Mouse (Mus musculus) monocyte, adult 5-6 weeks (primary cell): Measurements from ENCODE around the gene Chpf2. TPM values are rescaled to one million over a fixed set of nuclear protein-coding genes. Genes with fewer than 3 reads are reported as not detected.
A peak's percentile ranks its signal among the peaks of the same experiment; 100 is the strongest.
"Not testable (repeated sequence)": the region's sequence is repeated elsewhere in the genome, so short reads cannot be mapped to it uniquely, and the experiment has no call there.

Experiments
- ATAC-seq: fragments of 153-309, 156-312 bp; replicated peaks from 2 replicates; pipeline ENCODE4 v1.8.0; 2017; ENCODE audit warnings: mild to moderate bottlenecking; ENCODE audit not compliant: low TSS enrichment, insufficient number of reproducible peaks, severe bottlenecking, poor library complexity, low FRiP score
- total RNA-seq: library from RNA; stranded (forward); fragments of 200-1000, 200-491, 200-594 nt; gene quantifications from 3 replicates; pipeline ENCODE4 v1.2.3, GENCODE M21; 2017

Gene Chpf2
- 13.2 to 33.8 TPM (median 15.2 TPM) in 3 replicates for total RNA-seq

DNA sequence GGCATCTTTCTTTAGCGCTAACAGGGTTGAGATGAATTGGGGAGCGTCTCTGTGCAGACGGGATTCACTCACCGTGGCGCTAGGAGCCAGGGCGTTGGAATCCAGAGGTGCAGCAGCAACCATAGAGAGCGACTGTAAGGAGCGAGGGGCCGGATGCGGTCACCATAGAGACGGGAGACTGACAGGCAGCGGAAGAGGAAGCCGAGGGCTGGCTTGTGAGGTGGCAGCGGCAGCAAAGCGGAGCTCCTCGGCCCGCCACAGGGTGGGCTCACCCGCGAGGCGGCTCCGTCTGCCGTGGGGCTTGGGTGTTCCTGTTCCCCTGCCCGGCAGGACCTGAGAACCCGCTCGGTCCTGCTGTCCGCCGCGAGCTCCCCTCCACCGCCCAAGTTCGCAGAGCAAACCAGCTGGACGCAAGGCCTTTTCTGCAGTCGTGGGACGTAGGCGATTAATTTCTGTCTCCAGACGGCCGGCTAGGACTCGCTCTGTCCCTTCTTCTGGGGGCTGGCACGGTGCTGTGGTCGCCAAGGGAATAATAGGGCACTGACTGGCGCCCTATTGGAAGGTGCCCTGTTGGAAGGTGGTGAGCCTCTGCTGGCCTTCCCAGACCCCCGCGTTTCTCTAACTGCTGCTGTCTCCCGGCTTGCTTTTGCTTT, at the start of gene Chpf2:
Gene Chpf2 (plus strand): TSS at position 195 of the 653 bp plus-strand sequence.
- ATAC-seq = peak; percentile 90

DNA sequence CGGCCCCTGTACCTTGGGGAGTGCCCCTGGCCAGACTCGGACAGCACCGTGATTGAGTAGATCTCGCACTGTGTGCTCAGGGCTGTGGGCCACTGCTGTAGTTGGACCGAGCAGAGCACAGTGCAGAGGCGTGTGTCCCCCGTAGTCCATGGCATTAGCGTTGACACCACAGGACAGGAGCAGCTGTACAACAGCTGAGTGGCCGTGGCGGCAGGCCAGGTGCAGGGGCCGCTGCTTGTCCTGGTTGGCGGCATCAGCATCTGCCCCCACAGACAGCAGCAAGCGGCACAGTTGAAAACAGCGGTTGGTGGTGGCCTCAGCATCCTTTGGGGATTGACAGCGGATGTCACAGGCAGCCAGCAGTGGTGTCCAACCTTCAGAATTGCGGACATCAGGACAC, 48.9 kb upstream of the Chpf2 start:
- ATAC-seq = no peak

DNA sequence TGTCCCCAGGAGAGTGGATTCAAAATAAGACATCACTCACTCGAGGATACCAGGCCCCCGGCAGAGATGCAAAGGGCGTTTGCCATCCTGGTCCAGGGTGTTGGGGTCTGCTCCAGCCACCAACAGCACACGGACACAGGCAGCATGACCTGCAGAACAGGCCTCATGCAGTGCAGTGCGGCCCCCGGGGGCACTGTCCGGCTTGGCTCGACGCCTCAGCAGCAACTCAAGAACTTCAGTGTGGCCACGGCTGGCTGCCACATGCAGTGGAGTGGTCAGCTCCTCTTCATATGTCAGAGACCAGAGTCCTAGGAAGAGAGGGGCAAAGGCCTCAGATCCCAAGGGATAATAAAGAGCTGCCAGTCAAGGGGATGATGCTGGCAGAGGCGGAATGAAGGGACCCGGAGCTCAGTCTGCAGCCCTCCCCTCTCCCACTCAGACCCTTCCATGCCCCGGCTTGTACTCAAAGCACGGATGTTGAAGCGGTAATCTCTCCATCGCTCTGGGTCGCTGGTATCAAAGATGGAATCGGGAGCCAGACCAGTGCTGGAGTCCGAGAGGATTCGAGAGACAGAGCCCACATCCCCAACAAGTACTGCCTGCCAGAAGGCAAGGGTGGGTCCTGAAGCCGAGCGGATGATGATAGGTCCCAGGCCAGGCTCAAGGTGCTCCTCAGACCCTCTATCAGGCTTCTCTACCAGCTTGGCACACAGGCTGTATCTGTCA, 46.8 kb upstream of the Chpf2 start:
- no peak for ATAC-seq

DNA sequence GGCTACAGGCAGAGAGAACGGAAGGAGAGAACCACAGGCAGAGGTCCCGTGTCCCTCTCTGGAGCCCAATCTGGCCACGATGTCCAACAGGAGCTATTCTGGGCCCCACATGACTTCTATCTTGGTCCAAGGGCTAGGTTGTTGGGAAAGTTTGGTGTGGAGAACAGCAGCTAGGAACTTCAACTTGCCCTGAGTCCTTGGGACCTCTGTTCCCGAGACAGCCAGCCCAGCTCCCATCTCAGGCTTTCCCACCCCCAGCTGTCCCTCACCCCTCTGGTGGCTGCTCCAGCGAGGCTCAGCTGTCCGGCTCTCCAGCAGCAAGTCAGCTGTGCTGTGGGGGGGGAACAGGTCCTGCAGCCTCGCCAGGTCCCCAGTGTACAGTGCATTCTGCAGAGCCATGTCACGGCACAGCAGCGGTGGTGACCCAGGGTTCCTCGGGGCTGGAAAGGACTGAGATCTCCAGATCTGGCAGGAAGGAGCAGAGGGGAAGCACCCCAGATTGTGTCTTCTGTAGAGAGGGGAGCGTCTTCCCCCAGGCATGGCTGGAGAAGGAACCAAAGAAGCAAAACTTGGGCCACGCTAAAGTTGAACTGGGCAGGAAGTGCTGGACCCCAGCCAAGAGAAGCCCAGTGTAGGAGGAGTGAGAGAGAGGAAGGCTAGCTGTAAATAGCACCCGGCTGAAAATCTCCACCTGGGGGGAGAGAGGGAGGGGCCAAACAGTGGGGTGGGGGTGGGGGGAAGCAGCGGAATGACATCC, 46.0 kb upstream of the Chpf2 start, which contains the start of gene Asb10:
Gene Asb10 (minus strand): TSS at position 592 of the 757 bp plus-strand sequence.
- ATAC-seq = no peak

DNA sequence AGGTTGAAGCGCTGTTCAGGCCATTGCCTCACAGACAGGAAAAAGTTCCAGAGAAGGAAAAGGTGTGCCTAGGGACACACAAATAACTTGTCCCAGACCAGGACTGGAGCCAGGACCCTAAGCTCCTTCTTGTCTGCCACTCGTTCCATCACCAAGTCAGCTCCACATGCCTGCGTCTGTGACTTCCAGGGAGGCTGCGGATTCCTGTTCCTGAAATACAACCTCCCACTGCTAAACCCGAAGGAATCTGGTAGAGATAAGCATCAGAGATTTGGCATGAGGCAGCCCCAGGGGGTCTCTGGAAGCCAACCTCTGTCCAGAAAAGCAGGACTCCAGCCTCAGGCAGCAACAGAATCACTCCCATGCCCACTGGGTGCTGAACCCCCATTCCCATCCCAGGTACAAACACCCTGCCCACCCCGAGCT, 45.4 kb upstream of the Chpf2 start:
- ATAC-seq = no peak

DNA sequence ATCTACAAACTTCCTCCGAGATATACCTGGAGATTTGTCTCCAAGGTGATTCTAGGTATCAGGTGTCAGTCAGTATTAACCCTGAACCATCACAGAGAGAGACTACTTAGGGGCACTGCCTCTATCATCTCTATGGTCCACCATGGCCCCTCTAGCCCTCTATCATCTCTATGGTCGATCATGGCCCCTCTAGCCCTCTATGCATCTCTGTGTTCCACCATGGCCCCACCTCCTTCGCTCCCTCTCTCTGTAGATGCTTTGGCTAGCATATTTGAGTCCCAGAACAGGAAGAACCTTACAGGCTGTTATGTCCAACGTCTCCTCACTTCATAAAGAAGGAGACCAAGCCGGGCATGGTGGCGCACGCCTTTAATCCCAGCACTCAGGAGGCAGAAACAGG, 43.9 kb upstream of the Chpf2 start:
- no peak for ATAC-seq

DNA sequence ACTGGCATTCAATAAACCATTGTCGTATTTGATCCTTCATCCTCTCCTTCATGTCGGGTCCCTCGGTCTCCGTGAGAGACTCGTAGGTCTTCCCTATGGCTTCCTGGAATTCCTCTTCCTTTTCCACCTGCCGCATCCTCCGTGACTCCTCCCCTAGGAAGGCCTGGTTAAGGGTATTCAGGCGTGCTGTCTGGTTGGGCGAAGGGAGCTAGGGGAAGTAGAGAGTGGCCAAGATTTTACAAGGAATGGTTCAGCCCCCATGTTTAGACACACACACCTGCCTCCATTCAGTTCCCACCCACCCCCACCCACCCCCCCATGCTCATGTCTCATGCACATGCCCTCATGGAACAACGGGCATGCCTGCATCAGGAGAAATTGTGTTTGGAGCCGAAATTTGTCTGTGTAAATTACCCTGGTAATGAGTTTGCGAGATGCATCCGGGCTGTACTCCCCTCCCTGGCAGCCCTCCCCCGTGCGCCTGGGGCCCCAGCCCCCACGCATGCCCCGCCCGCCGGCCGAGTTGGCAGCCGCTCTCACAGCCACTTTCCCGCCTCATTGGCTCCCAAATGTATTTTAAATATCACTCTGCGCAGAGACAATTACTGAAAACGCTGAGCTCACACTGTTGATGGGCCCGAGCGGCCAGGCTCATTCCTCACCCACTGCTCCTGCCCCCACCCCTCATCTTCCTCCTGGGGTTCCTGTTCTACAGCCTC, 35.8 kb upstream of the Chpf2 start:
- no peak for ATAC-seq

DNA sequence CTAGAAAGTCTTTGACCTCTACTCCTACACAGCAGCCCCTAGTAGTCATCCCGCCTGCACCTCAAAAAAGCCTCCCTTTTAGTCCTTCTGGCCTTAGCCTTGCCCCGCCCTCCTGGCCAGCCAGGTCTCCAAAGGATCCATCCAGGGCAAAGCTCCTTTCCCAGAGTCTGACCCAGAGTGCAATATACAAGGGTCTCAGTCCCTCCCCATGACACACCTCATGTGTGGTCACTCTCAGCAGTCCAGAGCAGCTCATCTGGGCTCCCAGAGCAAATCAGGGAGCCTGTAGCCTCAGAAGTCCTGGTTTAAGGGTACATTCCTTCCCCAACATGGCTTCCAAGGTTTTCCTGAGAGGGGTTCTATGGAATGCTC, 35.2 kb upstream of the Chpf2 start:
- no peak for ATAC-seq

DNA sequence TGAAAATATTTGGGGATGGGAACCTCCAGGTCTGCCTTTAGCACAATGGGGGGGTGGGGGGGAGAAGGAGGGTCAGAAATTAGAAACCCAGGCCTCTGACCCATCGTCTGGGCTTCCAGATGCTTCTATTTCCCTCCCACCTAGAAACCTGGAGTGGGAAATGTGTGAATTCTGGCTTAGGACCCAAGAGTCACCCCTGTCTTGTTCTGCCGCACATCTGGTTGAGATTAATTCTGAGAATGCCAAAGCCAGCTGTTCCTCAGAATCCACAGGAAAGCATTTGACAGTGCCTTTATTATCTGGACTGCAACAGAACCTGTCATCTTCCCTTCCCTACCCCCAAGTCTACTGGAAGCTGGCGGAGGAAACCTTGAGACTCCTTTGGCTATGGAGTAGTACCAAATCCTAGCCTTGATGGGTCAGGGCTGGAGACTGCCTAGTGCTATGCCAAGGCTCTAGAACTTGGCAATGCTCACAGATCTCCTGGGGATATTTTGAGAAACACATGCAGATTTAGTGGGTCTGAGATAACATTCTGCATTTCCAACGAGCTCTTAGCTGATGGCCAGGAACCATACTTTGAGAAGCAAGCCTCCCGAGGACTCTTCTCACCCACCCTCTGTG, 32.8 kb upstream of the Chpf2 start:
- no peak for ATAC-seq

DNA sequence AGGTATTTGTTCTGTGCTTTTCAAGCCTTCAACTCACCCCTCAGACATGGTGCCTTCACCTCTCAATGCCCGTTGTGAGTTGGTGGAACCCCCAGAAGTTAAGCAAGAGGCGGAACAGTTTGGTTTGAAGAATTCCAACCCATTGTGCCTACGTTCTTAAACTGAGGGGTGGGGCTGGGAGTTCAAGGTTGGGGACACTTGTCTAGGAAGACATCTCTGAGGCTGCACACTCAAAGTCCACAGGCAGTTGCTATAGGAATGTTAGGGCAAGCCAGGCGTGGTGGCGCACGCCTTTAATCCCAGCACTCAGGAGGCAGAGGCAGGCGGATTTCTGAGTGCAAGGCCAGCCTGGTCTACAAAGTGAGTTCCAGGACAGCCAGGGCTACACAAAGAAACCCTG, 31.2 kb upstream of the Chpf2 start:
- not testable (repeated sequence) for ATAC-seq

DNA sequence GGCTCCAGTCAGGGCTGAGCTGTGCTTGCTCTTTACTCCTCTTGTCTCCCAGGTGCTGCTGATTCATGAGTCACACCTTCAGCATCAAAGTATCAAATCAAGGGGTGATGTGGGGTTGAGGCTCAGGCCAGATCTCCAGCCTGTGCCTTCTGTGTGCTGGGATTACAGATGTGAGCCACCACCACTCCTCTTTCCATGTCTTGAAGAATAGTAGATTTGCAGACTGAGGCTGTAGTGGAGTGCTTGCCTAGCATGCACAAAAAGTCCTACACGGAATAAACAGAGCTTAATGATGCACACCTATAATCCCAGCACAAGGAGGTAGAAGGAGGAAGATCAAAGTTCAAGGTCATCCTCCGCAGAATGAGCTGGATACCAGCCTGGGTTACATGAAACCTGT, 29.8 kb upstream of the Chpf2 start, which contains the start of gene 4931409K22Rik:
Gene 4931409K22Rik (minus strand): TSS at position 101 of the 400 bp plus-strand sequence.
- no peak for ATAC-seq

DNA sequence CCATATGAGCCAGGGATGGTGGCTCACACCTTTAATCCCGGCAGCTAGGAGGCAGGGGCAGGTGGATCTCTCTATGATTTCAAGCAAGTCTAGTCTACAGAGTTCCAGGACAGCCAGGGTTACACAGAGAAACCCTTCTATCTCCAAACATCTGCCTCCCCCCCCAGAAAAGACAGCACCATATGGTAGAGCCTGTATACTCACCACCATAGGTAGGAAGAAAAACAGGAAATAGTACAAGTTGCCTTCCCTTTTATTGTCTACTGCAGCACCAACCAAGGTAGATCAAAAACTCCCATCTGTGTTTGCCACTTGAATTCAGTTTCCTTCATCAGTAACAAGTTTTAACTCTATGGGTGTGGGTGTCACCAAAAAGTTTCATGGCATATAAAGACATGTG, 10.6 kb upstream of the Chpf2 start:
- ATAC-seq = no peak

DNA sequence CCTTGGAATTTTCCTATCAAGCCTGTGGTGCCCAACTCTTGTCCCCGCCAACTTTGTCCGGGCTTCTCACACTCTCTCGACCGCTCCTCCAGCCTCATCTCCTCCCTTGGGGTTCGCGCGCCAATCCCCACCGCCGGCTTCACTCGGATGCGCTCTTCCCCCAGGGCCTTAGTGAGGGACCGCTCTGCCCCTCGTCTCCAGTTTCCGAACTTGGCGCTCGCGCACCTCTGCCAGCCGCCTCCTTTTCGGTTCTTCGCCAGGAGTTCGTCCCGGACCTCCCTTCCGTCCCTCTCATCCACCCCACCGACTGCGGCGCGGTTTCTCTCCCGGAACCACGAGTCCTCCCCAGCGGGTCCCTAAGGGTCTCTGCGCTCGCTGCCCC, 9.7 kb upstream of the Chpf2 start:
- 0 out of 2 replicates have a peak, but pooled peaks have one; percentile 6 for ATAC-seq

DNA sequence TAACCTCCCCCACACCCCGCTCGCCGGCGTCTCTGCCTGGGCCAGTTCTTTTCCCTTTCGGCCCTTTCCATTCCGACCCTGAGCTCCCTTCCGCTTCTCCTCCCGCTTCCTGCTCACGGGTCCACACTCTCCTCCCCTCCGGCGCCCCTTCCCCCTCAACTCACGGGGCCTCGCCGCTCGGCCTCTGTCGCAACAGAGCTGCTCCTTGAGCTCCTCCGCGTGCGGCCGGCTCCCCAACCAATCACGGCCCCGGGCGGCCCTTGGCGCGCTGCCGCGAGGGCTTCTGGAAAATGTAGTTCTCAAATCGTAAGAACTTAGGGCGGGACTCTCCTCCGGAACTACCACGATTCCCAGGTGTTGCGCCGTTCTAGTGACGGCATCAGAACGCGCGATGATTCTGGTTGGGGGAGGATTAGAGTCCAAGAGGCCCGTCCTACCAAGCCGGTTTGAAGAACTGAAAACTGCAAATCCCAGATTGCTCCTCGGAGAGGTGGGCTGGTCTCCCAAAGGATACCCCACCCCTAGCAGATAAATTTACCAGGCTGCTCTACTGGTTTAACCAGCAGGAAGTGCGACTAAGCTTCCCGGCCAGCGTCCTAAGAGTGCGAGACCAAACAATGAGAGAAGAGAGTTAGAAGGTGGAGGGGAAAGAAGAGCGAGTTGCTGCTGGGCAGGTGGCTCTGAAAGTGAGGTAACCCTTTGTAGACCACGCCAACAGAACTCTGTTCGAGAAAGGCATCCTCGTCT, 9.2 kb upstream of the Chpf2 start, which contains the start of gene Abcf2:
Gene Abcf2 (minus strand): TSS at position 285 of the 747 bp plus-strand sequence.
- peak; percentile 91 for ATAC-seq

DNA sequence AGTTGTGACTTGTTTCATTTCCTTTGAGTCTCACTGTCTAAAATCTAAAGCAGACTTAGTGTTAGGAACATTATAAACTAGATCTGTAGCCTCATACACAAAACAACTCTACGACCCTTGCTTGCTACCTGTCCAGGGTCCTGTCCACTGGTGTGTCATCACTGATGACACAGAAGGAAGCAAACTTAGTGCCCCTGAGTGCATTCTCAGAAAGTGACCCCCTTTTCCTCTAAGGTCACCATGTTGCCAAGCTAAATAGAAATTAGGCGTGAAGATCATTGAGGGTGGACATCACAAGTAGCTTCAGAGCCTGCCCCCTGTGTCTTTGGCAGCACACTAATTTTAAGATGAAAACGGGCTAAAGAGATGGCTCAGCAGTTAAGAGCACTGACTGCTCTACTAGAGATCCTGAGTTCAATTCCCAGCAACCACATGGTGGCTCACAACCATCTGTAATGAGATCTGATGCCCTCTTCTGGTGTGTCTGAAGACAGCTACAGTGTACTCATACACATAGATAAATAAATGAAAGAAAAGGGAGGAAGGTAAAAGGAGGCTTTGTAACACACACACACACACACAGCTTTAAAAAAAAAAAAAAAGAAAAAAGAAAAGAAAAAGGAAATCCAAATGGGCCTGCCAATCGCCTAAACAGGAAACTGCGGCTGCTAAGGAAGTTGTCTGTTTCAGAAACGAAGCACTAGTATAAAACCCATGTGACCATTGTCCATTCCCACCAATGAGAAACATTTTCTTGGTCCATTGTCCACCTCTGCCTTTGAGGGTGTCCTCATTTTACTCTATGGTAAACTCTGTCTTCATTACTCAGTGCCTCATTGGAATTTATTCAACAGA, 8.2 kb upstream of the Chpf2 start:
- ATAC-seq = no peak

DNA sequence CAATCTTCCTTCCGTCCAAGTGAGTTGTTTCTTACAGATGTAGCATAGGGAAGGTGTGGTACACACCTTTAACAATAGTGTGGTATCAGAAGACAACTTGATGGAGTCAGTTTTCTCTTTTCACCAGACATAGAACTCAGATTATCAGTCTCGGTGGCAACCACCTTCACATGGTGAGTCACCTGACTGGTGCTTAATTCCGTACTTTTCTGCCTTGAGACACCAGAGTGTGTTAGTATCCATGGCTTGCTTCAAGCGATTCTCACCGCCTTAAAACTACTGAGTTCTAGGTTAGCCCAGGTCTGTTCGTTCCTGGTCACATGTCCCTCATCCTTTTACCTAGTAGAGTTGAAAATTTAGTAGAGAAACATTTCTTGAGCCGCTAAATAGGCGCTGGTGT, 435 bp upstream of the Chpf2 start:
- no peak for ATAC-seq

DNA sequence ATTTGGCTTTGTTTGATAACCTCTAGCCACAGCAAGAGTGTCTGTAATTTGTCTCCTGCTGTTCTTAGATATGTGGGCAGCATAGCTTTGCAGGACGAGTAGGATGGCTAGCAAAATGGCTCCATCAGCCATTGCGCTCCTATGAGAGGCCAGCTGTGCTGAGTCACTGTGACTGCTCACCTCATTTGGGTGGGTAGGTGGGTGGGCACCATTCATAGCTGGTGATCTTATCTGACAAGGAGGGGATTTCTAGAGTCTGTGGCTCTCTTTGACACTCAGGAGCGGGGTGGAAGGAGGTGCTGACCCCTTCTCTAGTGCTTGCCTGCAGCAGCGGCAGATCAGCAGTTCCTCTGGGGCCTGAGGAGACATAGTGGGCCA, 648 bp downstream of the Chpf2 start:
- no peak for ATAC-seq
